Mouse (Mus musculus) skeletal muscle tissue, adult 2 months (tissue): ENCODE measurements around the gene Capn12.
"Not testable (repeated sequence)": the region's sequence is repeated elsewhere in the genome, so short reads cannot be mapped to it uniquely, and the experiment has no call there.

Experiments
- DNase-seq: peaks from one replicate; pipeline ENCODE4 v3.0.0-alpha.2; 2012; ENCODE audit warnings: low read depth, low spot score

Capn12 gene

DNA sequence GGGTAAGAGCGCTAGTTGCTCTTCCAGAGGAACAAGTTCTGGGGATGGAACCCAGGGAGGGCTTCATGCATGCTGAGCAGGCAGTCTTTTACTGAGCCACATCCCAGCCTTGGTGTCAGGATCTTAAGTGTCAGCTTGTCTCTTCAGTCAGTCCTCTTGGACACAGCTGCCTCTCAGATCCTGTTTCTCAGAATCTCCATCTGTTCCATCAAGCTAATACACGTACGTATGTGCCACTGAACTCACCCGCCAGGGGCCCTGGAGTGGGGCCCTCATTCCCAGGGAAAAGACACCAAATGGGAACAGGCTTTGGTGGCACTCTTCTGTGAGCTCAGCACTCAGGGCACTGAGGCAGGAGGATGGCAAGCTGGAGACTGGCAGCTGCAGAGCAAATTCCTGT, 3.4 kb upstream of the Capn12 start:
- peak; percentile 64 for DNase-seq

DNA sequence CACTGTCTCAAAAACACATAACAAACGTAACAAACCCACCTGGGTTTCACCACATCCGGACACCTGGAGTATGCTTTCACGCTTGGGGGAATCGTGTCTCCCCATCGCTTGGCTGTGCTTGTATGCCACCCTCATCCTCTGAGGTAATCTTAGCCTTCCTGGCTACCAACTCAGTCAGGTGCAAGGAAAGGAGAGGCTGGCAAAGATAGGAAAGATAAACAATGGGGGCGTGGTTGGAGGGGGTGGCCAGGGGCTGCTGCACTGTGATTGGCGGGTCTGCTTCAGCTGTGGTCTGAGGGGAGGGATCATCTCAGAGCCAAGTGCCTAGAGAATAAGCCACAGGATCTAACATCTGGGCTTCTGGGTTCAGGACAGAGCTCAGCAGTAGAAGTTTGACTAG, 1.6 kb upstream of the Capn12 start:
- DNase-seq, result no peak

DNA sequence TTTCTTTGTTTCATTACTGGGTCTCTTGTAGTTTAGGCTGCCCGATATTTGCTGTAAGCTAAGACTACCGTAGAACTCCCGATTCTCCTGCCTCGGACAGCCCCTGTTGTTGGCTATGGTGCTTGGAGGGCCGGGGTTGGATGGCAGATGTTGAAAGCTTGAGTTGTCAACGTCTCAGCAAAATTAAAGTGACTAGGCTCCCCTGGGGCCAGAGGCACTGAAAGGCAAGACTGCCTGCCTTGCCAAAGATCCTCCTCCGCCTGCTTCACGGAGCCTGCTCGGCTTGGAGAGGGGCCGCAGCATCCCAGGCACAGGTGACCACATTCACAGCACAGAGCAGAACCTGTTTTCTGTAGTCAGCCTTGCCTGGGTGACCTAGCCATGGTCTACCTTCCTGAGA, 668 bp upstream of the Capn12 start:
- DNase-seq, result no peak

DNA sequence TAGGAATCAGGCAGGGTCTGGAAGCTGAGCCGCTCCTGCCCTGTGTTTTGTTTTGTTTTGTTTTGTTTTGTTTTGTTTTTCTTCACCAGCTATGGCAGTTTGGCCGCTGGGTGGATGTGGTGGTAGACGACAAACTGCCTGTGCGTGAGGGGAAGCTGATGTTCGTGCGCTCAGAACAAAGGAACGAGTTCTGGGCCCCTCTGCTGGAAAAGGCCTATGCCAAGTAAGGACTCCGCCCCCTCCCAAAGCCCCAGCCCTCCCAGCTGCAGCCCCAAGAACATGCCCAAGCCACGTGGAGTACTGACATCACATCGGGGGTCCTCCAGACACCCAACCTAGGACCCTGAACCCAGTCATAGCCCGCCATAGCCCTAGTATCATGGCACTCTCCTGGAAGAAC, 1.8 kb downstream of the Capn12 start:
- DNase-seq, result no peak

DNA sequence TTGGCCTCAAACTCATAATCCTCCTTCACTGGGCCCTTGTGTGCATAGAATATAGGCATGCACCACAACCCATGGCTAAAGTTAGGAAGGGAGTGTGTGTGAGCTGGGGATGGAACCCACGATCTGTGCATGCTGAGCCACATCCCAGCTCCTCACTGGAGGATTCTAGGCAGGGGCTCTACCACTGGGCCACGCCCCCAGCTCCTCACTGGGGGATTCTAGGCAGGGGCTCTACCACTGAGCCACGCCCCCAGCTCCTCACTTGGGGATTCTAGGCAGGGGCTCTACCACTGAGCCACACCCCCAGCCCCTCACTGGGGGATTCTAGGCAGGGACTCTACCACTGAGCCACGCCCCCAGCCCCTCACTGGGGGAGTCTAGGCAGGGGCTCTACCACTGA, 2.5 kb downstream of the Capn12 start:
- not testable (repeated sequence) for DNase-seq

DNA sequence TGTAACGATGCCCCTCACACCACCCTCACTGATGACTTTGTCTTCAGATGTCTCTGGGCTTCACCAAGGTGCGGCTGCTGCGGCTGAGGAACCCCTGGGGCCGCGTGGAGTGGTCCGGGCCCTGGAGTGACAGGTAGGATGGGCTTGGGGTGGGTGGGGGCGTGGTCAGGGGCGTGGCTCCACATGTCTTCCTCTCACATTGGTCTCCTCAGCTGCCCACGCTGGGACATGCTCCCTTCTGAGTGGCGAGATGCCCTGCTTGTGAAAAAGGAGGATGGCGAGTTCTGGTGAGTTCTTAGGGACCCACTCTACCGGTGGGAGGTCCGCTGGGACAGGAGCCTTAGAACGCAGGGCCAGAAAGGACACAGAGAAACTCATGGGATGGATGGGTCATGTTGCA, 5.3 kb downstream of the Capn12 start:
- no peak for DNase-seq

DNA sequence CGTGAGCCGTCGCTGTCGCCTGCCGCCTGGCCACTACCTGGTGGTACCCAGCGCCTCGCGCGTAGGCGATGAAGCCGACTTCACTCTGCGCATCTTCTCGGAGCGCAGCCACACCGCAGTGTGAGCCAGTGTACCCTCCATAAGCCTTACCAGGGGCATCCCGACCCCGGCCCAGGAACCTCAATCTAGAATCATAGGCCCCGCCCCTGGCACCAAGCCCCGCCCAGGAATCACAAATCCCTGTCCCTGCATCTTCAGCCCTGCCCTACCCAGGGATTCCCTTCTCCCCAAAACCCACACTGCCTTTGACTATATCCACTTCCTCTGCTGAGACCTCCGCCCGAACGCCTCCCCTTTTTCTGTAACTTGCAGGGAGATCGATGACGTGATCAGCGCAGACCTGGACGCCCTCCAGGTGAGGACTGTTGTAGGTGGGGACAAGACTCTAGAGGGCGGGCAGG, 7.5 kb downstream of the Capn12 start:
- no peak for DNase-seq

DNA sequence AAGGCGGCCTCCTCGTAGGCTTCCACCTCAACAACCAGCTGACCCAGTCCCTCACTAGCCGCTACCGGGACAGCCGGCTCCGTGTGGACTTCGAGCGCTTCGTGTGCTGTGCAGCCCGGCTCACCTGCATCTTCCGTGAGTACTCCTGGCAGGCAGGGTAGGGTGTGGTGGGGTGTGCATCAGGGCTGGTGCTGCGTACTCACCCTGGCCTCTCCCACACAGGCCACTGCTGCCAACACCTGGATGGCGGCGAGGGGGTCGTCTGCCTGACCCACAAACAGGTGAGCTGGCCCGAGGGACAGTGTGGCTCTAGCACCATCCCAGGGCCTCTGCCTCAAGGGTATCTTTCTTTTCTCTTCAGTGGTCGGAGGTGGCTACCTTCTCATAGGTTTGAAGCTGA, 11.4 kb downstream of the Capn12 start:
- DNase-seq, result no peak

DNA sequence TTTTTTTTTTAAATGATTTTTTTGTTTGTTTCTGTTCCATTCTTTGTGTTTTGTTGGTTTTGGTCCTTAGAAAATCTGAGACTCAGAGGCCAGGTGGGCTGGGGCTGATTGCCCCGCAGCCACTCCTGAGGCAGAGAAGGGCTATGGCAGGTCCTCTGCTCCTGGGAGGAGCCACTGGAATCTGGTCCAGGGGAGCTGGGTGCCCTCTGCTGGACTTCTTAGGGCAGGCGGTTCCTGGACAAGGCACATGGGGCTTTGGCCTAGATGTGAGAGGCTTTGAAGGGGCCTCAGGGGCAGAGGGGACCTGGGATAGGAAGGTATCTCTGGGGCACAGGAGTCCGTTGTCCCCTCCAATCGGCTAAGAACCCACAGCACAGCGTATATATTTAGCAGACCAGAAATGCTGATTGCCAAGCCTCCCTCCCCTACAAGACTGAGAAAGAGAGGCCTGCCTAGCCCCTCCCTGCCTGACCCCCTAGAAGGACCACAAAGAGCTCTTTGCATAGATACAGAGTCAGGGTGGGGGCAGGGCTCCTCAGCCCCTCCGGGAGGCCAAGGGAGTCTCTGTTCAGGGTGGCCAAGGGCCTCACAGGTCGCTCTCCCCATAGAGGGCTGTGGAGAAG, 12.5 kb downstream of the Capn12 start:
- DNase-seq, result peak; percentile 42

DNA sequence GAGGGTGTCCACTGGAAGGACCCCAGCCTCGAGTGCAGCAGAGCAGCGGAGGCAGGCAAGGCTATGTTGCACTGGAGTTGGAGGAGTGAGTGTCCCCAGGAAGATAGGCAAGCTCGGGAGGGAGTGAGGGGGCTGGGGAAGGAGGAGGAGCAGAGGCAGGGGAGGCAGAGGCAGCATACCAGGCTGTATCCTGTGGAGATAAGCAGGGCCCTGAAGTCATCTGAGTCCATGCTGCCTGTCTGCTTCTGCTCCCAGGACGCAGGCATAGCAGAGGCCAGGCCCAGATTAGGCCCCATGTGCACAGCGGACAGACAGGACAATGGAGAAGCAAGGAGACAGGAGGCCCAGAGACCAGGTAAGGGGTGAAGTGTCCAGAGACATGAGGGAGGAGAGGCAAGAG, 13.7 kb downstream of the Capn12 start:
- no peak for DNase-seq

DNA sequence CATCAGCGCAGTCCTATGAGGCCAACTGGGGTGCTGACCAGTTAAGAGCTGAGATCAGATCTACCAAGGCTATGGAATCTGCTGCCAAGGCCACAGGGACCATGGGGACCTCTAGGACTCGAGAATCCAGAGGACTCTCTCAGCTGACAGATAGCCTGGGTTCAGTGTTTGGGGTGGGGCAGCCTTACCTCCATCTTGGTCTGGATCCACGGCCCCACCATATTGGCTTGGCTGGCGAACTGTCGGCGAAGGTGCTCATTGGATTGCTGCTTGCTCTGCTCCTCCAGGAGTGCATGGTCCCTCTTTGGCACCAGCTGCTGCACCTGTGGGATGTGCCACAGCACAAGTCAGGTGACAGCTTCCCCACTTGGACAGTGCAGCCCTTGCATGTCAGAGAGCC, 16.4 kb downstream of the Capn12 start:
- no peak for DNase-seq

DNA sequence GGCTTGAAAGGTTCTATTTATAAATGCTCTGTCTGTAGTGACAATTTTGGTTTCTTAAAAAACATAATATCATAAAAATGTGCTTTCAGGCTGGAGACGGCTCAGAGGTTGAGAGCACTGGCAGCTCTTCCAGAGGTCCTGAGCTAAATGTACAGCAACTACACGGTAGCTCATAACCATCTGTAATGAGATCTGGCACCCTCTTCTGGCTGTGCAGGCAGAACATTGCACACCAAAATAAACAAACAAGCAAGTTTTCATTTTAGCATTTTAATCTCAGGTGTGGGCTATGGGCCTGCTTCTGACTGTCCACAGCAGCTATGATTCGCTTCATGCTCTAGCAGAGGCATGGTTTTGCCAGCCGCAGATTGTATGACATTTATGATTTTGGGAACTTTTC, 18.8 kb downstream of the Capn12 start:
- no peak for DNase-seq

DNA sequence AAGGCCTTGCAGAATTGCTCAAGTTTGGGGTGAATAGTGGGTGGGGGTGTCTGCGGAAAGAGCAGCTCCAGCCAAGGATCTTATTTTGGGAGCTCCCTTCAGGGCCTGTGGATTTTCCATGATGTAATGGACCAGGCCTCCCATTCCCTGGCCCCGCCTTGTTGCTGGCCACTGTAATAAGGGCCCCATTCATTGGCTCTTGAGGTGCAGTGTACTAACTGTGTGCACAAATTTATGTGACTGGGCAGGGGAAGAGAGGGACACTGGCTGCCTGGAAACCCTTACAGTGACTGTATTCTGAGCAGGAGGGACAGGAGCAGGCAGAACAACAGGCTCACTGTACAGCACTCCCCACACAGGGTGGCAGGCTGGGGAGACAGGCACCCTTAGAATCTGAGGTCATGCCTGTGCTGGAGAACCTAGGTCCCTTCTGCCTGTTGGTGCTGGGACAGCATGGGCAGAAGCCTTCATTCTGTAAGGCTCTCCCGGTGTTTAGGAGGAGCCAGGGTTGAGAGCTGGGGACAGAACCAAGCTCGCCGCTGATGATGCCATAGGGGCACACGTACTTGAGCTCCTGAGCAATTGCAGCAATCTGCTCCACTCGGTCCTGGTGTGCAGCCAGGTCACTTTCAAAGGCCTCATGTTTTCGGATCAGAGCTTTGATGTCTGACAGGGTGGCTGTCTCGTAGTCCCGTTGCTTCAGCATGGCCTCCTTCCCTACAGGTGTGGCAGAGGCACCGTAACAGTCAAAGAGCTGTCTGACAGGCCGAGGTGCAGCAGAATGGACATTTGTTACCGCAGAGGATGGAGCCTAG, 20.3 kb downstream of the Capn12 start:
- peak; percentile 57 for DNase-seq

DNA sequence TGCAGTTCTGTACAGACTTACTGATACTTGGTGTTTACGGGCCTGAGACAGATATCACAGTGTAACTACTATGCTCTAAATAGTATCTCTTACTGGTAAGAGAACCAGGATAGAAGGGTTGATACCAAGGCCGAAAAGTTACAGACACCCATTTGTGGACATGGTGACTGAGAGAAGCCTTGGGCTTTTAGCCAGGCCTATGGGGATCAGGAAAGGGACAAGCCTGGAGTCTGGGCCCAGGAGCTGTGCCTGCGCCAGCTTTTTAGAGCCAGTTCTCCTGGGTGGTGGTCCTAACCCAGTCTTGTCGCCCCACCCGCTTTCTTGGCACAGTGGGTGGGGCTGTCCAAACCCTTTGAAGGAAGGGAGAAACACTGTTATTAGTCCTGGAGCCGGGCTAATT, 21.0 kb downstream of the Capn12 start:
- DNase-seq, result no peak

DNA sequence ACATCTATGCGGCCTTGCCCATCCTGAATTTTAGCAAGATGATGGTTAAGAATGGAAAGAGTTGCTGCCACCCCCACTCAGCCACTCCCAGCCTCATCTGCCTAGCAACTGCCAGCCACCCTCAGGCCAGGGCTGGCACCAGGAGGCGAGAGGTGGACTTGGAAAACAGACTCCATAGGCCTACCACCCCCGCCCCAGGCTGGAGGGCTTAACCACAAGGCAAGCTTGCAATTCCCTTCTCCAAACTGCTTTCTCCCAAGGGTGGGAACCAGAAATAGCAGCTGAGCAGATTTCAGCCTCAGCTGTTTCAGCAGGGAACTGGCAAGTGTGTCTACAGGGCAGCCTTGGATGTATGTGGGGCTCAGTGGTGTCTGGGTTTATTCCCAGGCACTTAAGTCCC, 21.6 kb downstream of the Capn12 start:
- DNase-seq, result no peak

DNA sequence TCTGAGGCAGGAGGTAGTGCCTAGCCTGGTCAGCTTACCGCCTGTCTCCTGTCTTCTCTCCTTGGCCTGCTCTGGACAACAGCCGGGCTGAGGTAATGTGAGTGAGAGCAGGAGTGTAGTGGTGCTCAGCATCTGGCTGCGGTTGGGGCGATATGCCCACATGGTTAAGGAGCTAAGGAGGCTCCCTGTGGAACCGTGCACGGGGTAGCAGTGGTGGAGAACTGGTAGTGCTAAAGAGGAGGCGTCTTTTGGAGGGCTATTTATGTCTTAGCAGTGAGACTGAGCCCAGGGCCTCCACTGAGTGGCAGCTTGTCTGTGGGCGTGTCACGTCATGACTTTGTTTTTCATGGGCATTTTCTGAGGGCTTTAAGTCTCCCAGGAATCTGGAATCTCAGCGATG, 22.6 kb downstream of the Capn12 start:
- no peak for DNase-seq

DNA sequence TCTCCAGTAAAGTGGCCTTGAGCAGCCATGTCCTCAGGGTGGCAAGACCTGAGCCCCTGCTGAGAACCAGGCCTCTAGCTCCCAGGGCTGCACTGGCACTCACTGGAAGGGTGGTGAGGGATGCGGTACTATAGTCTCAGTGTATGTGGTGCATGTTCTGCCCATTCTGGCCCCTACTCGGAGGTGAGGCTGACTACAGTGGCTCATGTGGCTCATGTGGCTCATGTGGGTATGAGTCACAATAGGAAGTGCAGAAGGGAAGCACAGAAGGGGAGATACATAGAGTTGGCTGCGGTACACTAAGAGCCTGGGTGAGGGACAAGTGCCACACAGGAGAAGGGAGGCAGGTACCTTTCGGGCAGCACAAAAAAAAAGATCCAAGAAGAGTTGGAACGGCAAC, 26.0 kb downstream of the Capn12 start:
- no peak for DNase-seq

DNA sequence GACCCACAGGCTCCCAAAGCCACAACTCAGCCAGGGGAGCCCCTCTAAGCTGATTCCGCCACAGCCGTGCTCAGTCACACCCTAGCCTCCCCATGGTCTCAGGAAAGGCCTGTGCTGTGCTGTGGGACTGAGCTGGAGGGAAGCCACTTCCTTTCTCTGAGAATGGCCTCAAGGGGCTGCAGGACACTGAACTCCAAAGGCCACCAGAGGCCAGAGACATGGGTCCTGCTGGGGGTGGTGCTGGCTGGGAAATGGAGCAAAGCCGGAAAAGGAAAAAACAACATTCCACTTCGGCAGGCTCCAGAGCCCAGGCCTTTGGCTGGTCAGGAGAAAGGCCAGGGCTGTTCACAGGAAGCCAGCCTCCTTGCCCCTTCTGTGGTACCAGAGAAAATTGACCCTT, 30.4 kb downstream of the Capn12 start:
- DNase-seq, result peak; percentile 54

DNA sequence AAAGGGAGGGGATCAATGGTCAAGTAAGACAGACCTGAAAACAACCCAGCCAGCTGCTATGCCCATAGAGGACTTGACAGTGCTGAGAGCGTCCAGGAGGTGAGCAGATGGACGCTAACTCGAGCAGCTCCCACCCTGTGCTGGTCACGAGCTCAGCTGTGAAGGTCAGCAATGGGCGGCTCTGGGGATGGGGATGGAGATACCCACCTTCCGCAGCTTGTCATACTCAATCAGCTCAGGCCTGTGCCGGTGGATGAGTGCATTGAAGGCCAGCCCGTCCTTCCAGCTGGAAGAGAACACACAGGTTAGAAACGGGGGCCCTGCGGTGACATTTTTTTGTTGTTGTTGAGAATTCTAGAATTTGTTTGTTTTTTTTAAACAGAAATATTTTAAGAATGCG, 31.9 kb downstream of the Capn12 start:
- DNase-seq, result no peak

DNA sequence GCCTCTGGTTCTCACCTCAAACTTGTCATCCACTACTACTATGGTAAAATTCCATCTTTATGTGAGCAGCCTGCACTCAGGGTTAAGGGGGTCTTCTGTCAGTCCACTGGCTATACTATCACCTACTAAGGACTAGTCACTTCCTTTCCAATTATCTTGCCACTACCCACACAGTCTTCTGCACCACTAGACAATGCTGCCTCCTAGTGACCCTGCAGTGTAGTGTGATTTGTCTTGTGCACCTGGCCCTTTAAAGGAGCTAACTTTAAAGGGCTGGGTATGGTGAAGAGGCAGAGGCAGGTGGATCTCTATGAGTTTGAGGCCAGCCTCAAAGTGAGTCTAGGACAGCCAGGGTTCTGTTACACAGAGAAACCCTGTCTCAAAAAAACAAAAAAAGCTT, 35.3 kb downstream of the Capn12 start:
- DNase-seq, result no peak

DNA sequence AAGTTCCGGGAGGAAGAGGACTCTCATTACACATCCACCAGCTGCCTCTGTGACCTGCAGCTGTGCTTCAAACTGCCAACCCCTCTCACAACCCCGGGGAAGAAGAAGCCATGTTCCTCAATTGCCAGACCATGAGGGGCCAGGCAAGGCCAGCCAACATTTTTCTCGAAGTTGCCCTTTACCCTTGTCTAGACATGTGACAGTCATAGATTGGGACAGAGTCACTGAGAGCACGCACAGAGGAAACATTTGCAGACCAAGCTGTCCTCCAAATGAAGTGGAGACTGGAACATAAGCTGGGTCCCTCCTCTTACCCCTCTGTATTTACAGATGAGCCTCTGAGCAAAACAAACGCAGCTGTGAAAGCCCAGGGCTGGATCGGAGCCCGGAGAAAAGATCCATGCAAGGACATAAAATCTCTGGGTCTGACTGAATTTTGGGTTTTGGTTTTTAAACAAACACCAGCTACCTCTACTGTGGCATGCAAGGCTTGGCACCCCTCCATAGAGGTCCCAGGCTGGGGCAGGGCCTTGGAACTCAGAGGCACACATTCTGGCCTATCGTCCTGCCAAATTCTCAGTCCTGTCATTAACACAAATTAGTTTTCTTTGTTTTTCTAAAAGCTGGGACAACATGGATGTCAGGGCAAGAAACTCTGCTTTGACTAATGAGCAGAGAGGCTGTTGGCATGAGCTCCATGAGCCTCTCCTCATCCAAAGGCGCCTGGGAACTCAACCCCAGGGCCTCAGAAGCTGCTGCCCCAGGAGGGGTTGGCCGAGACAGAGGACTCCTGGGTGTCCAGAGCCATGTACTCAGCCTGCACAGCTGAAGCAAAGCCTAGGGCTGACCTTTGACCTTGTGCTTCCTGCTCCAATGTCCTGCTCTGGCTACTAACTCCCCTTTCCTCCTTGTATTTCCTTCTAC, 36.5 kb downstream of the Capn12 start:
- peak; percentile 73 for DNase-seq

DNA sequence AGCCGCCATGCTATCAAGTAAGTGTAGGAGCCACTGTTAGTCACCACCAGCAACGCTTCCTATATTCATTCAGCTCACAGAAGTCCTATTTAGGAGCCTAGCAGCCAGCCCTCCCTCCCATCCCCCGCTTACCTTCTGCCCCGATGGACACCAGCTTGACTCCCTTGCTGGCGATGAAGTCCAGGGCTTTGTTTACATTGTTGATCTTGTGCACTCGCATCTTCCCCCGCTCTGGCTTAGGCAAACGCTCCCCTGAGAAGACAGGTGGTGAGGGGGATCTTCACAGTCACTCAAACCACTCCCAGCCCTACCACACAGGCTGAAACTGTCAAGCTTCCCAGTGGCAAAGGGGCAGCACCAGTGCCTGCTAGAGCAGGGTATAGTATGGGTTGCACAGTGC, 37.3 kb downstream of the Capn12 start:
- no peak for DNase-seq
